Mouse (Mus musculus): ENCODE results near the gene Gli3.

DNA sequence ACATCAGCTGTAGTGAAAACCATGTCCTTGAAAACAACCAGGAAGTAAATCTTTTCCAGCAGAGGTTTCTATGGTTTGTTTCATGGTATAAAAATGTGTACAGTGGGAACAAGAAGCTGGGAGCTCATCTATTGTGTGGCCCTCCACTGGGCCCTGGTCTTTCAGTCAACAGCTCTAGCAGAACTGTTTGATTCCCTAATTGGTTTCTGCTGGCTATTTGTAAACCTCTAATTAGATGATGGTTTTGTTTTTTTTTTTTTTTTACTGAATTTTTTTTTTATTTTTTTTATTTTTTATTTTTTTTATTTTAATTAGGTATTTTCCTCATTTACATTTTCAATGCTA lies 229.4 kb downstream of the Gli3 start:
- TF ChIP-seq POLR2A (IDR thresholded peaks at IDR 0.05; ENCODE audit: borderline replicate concordance, extremely low read depth, insufficient read depth, insufficient read length, poor library complexity, severe bottlenecking), result no peak
- no peak for TF ChIP-seq CTCF (IDR thresholded peaks at IDR 0.05; ENCODE audit: borderline replicate concordance, extremely low read depth, insufficient read depth, insufficient read length)
